Mouse (Mus musculus): ENCODE data around the gene Bckdha.

- TF ChIP-seq POLR2A (IDR thresholded peaks at IDR 0.05; ENCODE audit: extremely low read depth, insufficient read depth, low read length) (no peak), CTCF (IDR thresholded peaks at IDR 0.05; ENCODE audit: extremely low read depth, insufficient read depth, low read length) (no peak)
Observed at GRCm38 (mm10) chr7:25694104-25694503, 35.3 kb upstream of the Bckdha start.

Data from cortical plate, adult 2 months (tissue).